Mouse (Mus musculus): ENCODE measurements around the gene Lrmda. TPM values are rescaled to one million over a fixed set of nuclear protein-coding genes. Genes with fewer than 3 reads are reported as not detected.

Gene Lrmda
- polyA plus RNA-seq, 1 experiment, result 12.9 TPM

- Histone ChIP-seq H3K27ac (replicated peaks; ENCODE audit: low read depth, low read length) (no peak overlapping the region), H3K4me1 (ENCODE audit: control insufficient read depth, insufficient read depth, insufficient read length, low read length) (no peaks in the 10 kb centered on the region), H3K4me3 (ENCODE audit: insufficient read depth, low read depth, low read length) (no peak overlapping the region)
Observed at GRCm38 (mm10) chr14:22228253-22228968, 208.9 kb downstream of the Lrmda start.

GRCm38 (mm10) chr14:22240315-22240714 lies 220.8 kb downstream of the Lrmda start:
- Histone ChIP-seq H3K27ac (replicated peaks; ENCODE audit: low read depth, low read length) (no peak overlapping the region), H3K4me3 (ENCODE audit: insufficient read depth, low read depth, low read length) (no peak overlapping the region), H3K4me1 (ENCODE audit: control insufficient read depth, insufficient read depth, insufficient read length, low read length) (no peaks in the 10 kb centered on the region)

GRCm38 (mm10) chr14:22255458-22255857 lies 235.9 kb downstream of the Lrmda start:
- Histone ChIP-seq H3K4me1 (ENCODE audit: control insufficient read depth, insufficient read depth, insufficient read length, low read length) (no peaks in the 10 kb centered on the region), H3K4me3 (ENCODE audit: insufficient read depth, low read depth, low read length) (no peak overlapping the region), H3K27ac (replicated peaks; ENCODE audit: low read depth, low read length) (no peak overlapping the region)

GRCm38 (mm10) chr14:22256274-22256673 lies 236.8 kb downstream of the Lrmda start:
- H3K4me3 ChIP-seq (ENCODE audit: insufficient read depth, low read depth, low read length), result no peak overlapping the region
- no peaks in the 10 kb centered on the region for H3K4me1 ChIP-seq (ENCODE audit: control insufficient read depth, insufficient read depth, insufficient read length, low read length)
- no peak overlapping the region for H3K27ac ChIP-seq (replicated peaks; ENCODE audit: low read depth, low read length)

- Histone ChIP-seq H3K4me3 (ENCODE audit: insufficient read depth, low read depth, low read length) (no peak overlapping the region), H3K4me1 (ENCODE audit: control insufficient read depth, insufficient read depth, insufficient read length, low read length) (no peaks in the 10 kb centered on the region), H3K27ac (replicated peaks; ENCODE audit: low read depth, low read length) (no peak overlapping the region)
Observed at GRCm38 (mm10) chr14:22259376-22260032, 240.0 kb downstream of the Lrmda start.

GRCm38 (mm10) chr14:22260033-22260419 lies 240.5 kb downstream of the Lrmda start:
- H3K4me1 ChIP-seq (ENCODE audit: control insufficient read depth, insufficient read depth, insufficient read length, low read length), result no peaks in the 10 kb centered on the region
- no peak overlapping the region for H3K4me3 ChIP-seq (ENCODE audit: insufficient read depth, low read depth, low read length)
- no peak overlapping the region for H3K27ac ChIP-seq (replicated peaks; ENCODE audit: low read depth, low read length)

GRCm38 (mm10) chr14:22265229-22265905 lies 245.9 kb downstream of the Lrmda start:
- Histone ChIP-seq H3K4me3 (ENCODE audit: insufficient read depth, low read depth, low read length) (no peak overlapping the region), H3K4me1 (ENCODE audit: control insufficient read depth, insufficient read depth, insufficient read length, low read length) (no peaks in the 10 kb centered on the region), H3K27ac (replicated peaks; ENCODE audit: low read depth, low read length) (no peak overlapping the region)

GRCm38 (mm10) chr14:22269812-22270211 lies 250.3 kb downstream of the Lrmda start:
- no peak overlapping the region for H3K27ac ChIP-seq (replicated peaks; ENCODE audit: low read depth, low read length)
- H3K4me1 ChIP-seq (ENCODE audit: control insufficient read depth, insufficient read depth, insufficient read length, low read length), result no peaks in the 10 kb centered on the region
- H3K4me3 ChIP-seq (ENCODE audit: insufficient read depth, low read depth, low read length), result no peak overlapping the region

GRCm38 (mm10) chr14:22278053-22278452 lies 258.5 kb downstream of the Lrmda start:
- Histone ChIP-seq H3K27ac (replicated peaks; ENCODE audit: low read depth, low read length) (no peak overlapping the region), H3K4me1 (ENCODE audit: control insufficient read depth, insufficient read depth, insufficient read length, low read length) (no peaks in the 10 kb centered on the region), H3K4me3 (ENCODE audit: insufficient read depth, low read depth, low read length) (no peak overlapping the region)

- H3K4me1 ChIP-seq (ENCODE audit: control insufficient read depth, insufficient read depth, insufficient read length, low read length), result no peaks in the 10 kb centered on the region
- no peak overlapping the region for H3K27ac ChIP-seq (replicated peaks; ENCODE audit: low read depth, low read length)
- no peak overlapping the region for H3K4me3 ChIP-seq (ENCODE audit: insufficient read depth, low read depth, low read length)
Observed at GRCm38 (mm10) chr14:22279591-22279990, 260.1 kb downstream of the Lrmda start.

- H3K4me1 ChIP-seq (ENCODE audit: control insufficient read depth, insufficient read depth, insufficient read length, low read length), result no peaks in the 10 kb centered on the region
- H3K27ac ChIP-seq (replicated peaks; ENCODE audit: low read depth, low read length), result no peak overlapping the region
- H3K4me3 ChIP-seq (ENCODE audit: insufficient read depth, low read depth, low read length), result no peak overlapping the region
Observed at GRCm38 (mm10) chr14:22281630-22282029, 262.1 kb downstream of the Lrmda start.

GRCm38 (mm10) chr14:22282847-22283246 lies 263.3 kb downstream of the Lrmda start:
- Histone ChIP-seq H3K4me1 (ENCODE audit: control insufficient read depth, insufficient read depth, insufficient read length, low read length) (no peaks in the 10 kb centered on the region), H3K4me3 (ENCODE audit: insufficient read depth, low read depth, low read length) (no peak overlapping the region), H3K27ac (replicated peaks; ENCODE audit: low read depth, low read length) (no peak overlapping the region)

- Histone ChIP-seq H3K4me3 (ENCODE audit: insufficient read depth, low read depth, low read length) (no peak overlapping the region), H3K4me1 (ENCODE audit: control insufficient read depth, insufficient read depth, insufficient read length, low read length) (no peaks in the 10 kb centered on the region), H3K27ac (replicated peaks; ENCODE audit: low read depth, low read length) (no peak overlapping the region)
Observed at GRCm38 (mm10) chr14:22283722-22284121, 264.2 kb downstream of the Lrmda start.

- Histone ChIP-seq H3K4me1 (ENCODE audit: control insufficient read depth, insufficient read depth, insufficient read length, low read length) (0 out of 2 replicates have a peak, but pooled peaks cover 2% of the 10 kb centered on the region), H3K27ac (replicated peaks; ENCODE audit: low read depth, low read length) (no peak overlapping the region), H3K4me3 (ENCODE audit: insufficient read depth, low read depth, low read length) (no peak overlapping the region)
Observed at GRCm38 (mm10) chr14:22284823-22285517, 265.5 kb downstream of the Lrmda start.

GRCm38 (mm10) chr14:22285826-22286225 lies 266.3 kb downstream of the Lrmda start:
- 0 out of 2 replicates have a peak, but pooled peaks cover 2% of the 10 kb centered on the region for H3K4me1 ChIP-seq (ENCODE audit: control insufficient read depth, insufficient read depth, insufficient read length, low read length)
- H3K27ac ChIP-seq (replicated peaks; ENCODE audit: low read depth, low read length), result no peak overlapping the region
- no peak overlapping the region for H3K4me3 ChIP-seq (ENCODE audit: insufficient read depth, low read depth, low read length)

Data from brown adipose tissue, adult 24 weeks (tissue).